Mouse (Mus musculus): ENCODE results near the gene Depdc1b.

GRCm38 (mm10) chr13:108371352-108371921 is 55.3 kb downstream of the Depdc1b start:
- TF ChIP-seq CTCF (IDR thresholded peaks at IDR 0.05; ENCODE audit: extremely low read depth, insufficient read depth, insufficient read length, insufficient replicate concordance) (no peak), POLR2A (IDR thresholded peaks at IDR 0.05; ENCODE audit: low read depth, low read length) (no peak)

Measured in spleen, adult 2 months (tissue).